Mouse (Mus musculus): ENCODE measurements at regions not wholly inside any gene's neighbourhood (a gene's known extent, or its start where the extent isn't known, plus 50 kb on each side); places are given as distances from the start of the nearest gene placed in this dataset.

DNA sequence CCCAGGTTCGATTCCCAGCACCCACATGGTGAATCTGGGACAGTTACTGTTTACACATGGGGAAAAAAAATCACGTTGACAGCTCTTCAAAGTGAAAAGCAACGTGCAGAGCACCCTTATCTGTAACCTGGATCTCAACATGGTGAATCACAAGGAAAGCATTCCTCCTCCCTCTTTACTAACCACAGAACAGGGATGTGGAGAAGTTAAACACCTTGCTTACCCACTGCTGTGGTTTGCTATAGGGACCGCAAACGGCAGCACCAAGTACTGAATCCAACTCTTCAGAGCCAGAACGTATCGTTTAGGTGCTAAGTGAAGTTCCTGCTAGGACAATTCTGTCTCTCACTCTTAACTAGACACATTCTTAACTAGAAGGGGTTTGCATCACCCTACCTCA lies 210.0 kb downstream of the Sptssa start:
- Histone ChIP-seq H3K27me3 (no peaks in the 10 kb centered on the region), H3K9me3 (no peaks in the 10 kb centered on the region), H3K4me2 (no peak overlapping the region), H3K9ac (no peak overlapping the region), H3K27ac (replicated peaks) (no peak overlapping the region), H3K4me3 (no peak overlapping the region), H3K4me1 (replicated peaks) (peaks cover 31% of the 10 kb centered on the region), H3K36me3 (no peaks in the 10 kb centered on the region)
- ATAC-seq (ENCODE audit: low read depth), result no peak
- WGBS, result 93% methylated on average over 7 of the region's 7 CpGs

DNA sequence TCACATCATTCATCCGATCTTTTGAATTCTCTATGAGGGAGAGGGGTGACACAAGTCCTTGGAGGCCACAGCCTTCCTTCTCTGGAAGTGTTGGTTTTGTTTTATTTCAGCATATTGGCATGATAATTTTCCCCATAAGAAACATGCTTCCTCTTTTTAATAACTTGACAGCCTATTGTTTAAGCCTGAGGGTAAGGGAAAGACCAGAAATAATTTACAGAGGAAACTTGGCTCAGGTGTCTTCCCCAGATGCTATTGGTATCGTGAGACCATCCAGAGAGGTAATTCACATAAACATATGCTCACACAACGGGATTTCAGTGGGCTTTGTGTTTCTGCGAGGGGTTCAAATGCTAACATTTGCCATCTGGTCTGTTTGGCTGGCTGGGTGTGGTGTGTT lies 212.0 kb downstream of the Sptssa start:
- H3K4me1 ChIP-seq (replicated peaks), result peaks cover 20% of the 10 kb centered on the region

DNA sequence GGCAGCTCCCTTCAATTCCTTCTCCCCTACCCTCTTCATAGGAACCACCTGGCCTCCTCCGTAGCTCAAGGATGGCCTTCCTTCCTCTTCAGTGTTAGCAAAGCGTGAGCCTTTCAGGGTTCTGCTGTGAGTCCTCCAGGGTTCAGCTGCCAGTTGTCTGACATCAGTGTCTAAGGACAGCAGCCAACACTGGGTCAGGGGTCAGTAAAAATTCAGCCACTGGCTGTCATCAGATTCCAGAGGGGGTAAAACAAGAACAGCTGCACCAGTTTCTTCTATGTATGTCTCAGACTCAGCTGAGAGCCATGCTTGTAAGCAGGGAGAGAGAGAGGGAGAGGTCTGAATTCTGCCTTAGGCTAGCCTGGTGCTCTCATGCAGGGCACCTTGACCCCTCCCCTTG lies 213.1 kb downstream of the Sptssa start:
- Histone ChIP-seq H3K27me3 (no peaks in the 10 kb centered on the region), H3K27ac (replicated peaks) (no peak overlapping the region), H3K9ac (no peak overlapping the region), H3K36me3 (no peaks in the 10 kb centered on the region), H3K9me3 (no peaks in the 10 kb centered on the region), H3K4me1 (replicated peaks) (peaks cover 19% of the 10 kb centered on the region), H3K4me2 (no peak overlapping the region), H3K4me3 (no peak overlapping the region)
- WGBS, result 76% methylated on average over 2 of the region's 2 CpGs
- no peak for ATAC-seq (ENCODE audit: low read depth)

More for the DNA sequence above, 212.0 kb downstream of the Sptssa start:
- Histone ChIP-seq H3K27me3 (no peaks in the 10 kb centered on the region), H3K4me3 (no peak overlapping the region), H3K9me3 (no peaks in the 10 kb centered on the region), H3K4me2 (no peak overlapping the region), H3K27ac (replicated peaks) (no peak overlapping the region), H3K36me3 (no peaks in the 10 kb centered on the region), H3K9ac (no peak overlapping the region)
- 29% methylated on average over 4 of the region's 4 CpGs for WGBS
- peak; percentile 67 for ATAC-seq (ENCODE audit: low read depth)

DNA sequence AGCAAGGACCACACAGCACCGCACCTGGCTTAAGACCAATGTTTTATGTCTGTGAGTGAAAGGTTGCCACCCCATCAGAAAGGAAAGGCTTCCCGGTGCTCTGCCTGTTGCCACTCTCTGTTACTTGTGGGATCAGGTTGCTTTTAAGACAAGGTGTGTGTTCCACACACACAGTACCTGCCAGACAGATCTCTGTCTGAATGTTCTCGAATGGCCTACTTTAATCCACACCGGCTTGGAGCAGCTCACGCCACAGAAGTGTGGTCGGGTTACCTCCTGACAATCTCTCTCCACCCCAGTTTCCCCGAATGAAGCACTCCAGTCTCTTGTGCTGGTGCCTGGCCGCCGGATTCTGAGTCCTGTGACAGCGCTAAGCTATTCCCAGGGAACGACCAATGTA lies 214.0 kb downstream of the Sptssa start:
- 78% methylated on average over 11 of the region's 11 CpGs for WGBS
- Histone ChIP-seq H3K4me1 (replicated peaks) (peaks cover 19% of the 10 kb centered on the region), H3K27me3 (no peaks in the 10 kb centered on the region), H3K4me2 (no peak overlapping the region), H3K27ac (replicated peaks) (no peak overlapping the region), H3K9me3 (no peaks in the 10 kb centered on the region), H3K36me3 (no peaks in the 10 kb centered on the region), H3K4me3 (no peak overlapping the region), H3K9ac (no peak overlapping the region)
- no peak for ATAC-seq (ENCODE audit: low read depth)

DNA sequence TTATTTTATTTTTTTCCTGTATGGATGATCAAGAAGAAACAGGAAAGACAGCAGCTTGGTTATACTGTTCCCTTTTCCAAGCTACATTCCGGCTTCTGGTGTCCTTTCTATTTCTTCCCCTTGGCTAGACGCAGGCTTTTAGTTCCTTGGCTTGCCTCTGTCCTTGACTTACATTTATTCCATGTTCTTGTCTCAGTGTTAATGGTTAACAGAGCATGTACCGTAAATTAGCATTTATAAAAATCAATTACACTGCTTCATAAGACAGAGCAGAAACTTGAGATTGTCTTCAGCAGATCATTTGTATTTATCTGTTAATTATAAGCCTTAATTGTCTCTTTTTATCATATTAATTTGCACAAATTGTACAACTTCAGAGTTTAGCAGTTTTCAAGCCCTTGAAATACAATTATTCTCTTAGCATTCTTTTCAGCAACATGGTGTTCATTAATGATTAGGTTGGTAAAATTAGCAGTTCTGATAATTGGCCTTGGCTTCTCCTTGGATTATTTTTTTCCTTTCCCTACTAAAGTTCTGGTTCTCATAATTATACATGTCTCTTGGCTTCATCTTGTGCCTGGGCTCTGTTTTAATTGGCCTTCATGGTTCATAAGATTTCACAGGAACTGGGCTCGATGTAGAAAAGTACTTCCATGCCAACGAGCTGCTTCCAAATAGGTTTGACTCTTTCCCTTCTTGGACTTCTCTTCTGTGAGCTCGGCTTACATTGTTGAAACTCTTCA lies 215.4 kb downstream of the Sptssa start:
- no peak overlapping the region for H3K9ac ChIP-seq
- 87% methylated on average over 6 of the region's 6 CpGs for WGBS
- ATAC-seq (ENCODE audit: low read depth), result no peak
- H3K4me3 ChIP-seq, result no peak overlapping the region
- H3K9me3 ChIP-seq, result no peaks in the 10 kb centered on the region
- H3K36me3 ChIP-seq, result no peaks in the 10 kb centered on the region
- no peak overlapping the region for H3K4me2 ChIP-seq
- peaks cover 19% of the 10 kb centered on the region for H3K4me1 ChIP-seq (replicated peaks)
- H3K27me3 ChIP-seq, result no peaks in the 10 kb centered on the region
- H3K27ac ChIP-seq (replicated peaks), result no peak overlapping the region

DNA sequence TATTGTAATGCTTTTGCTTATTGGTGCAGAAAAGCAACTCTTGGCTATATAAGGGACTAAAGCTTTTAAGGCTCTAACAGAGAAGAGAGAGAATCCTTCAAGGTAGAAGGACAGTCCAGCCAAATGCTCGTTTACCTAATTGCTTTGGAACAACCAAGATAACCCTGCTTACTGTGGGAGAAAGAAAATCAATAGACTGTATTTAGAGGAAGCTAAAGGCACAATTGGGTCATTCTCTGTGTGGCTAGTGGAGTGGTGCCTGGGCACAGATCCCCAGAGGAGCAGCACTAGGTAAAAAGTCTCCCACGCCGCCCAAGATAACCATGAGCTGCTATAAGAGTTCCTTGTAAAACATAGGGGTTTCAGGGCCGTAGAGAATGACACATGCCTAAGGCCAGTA lies 217.6 kb downstream of the Sptssa start:
- H3K9me3 ChIP-seq, result no peaks in the 10 kb centered on the region
- no peak overlapping the region for H3K4me2 ChIP-seq
- H3K36me3 ChIP-seq, result no peaks in the 10 kb centered on the region
- WGBS, result 76% methylated on average over 4 of the region's 4 CpGs
- H3K9ac ChIP-seq, result no peak overlapping the region
- ATAC-seq (ENCODE audit: low read depth), result no peak
- H3K4me3 ChIP-seq, result no peak overlapping the region
- no peak overlapping the region for H3K27ac ChIP-seq (replicated peaks)
- no peaks in the 10 kb centered on the region for H3K27me3 ChIP-seq
- H3K4me1 ChIP-seq (replicated peaks), result 0 out of 2 replicates have a peak, but pooled peaks cover 7% of the 10 kb centered on the region

DNA sequence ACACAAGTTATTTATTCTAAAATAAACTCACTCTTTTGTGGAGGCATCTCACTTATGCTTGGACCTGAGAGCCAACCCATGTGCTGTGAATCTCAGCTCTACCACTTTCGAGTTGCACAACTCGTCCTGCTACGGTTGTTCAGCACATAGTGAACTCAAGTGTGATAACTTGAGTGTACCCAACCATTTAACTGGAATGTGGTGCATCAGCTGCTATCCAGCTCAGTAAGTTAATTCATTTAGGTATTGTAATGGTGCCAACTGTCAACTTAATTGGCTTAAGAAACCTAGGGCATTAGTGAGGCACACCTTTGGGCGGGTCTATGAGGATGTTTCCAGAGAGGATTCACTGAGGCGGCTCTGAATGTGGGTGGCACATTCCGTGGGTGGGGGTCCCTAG lies 221.6 kb upstream of the Egln3 start:
- 85% methylated on average over 6 of the region's 6 CpGs for WGBS
- H3K9ac ChIP-seq, result no peak overlapping the region
- H3K27ac ChIP-seq (replicated peaks), result no peak overlapping the region
- H3K4me2 ChIP-seq, result no peak overlapping the region
- H3K4me1 ChIP-seq (replicated peaks), result no peaks in the 10 kb centered on the region
- no peak for ATAC-seq (ENCODE audit: low read depth)
- no peaks in the 10 kb centered on the region for H3K36me3 ChIP-seq
- H3K27me3 ChIP-seq, result no peaks in the 10 kb centered on the region
- H3K4me3 ChIP-seq, result no peak overlapping the region
- H3K9me3 ChIP-seq, result no peaks in the 10 kb centered on the region

DNA sequence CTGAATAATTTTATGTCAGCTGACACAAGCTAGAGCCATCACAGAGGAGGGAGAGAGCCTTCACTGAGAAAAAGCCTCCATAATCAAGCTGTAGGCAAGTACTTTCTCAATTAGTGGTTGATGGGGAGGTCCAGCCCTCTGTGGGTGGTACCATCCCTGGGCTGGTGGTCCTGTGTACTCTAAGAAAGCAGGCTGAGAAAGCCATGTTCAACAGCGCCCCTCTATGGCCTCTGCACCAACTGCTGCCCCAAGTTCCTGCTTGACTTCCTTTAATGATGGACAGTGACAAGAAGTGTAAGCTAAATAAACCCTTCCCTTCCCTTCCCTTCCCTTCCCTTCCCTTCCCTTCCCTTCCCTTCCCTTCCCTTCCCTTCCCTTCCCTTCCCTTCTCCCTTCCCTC lies 211.2 kb upstream of the Egln3 start:
- Histone ChIP-seq H3K9me3 (no peaks in the 10 kb centered on the region), H3K4me3 (no peak overlapping the region), H3K27me3 (no peaks in the 10 kb centered on the region), H3K36me3 (no peaks in the 10 kb centered on the region), H3K27ac (replicated peaks) (no peak overlapping the region), H3K4me2 (no peak overlapping the region), H3K9ac (no peak overlapping the region), H3K4me1 (replicated peaks) (peaks cover 6% of the 10 kb centered on the region)
- WGBS, result 50% methylated on average over 1 of the region's 1 CpGs
- no peak for ATAC-seq (ENCODE audit: low read depth)

DNA sequence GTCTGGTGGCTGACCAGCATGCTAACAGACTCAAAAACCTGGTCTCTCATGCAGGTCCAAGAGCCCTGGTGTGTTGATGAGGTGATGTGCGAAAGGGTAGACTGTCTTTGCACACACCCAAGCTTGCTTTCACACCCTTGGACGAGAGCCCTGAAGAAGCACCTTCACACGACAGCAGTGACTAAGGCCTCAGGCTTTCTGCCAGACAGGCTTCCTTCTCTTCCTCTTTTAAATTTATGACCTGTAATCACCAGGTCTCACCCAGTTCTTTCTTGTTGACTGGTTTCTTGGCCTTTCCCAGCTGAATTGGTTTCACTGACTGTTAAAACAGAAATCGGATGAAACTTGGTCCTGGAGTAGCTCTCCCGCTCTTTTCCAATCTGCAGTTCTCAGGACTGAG lies 210.5 kb upstream of the Egln3 start:
- ATAC-seq (ENCODE audit: low read depth), result no peak
- no peaks in the 10 kb centered on the region for H3K27me3 ChIP-seq
- no peak overlapping the region for H3K4me2 ChIP-seq
- no peak overlapping the region for H3K27ac ChIP-seq (replicated peaks)
- peaks cover 7% of the 10 kb centered on the region for H3K4me1 ChIP-seq (replicated peaks)
- H3K9ac ChIP-seq, result no peak overlapping the region
- WGBS, result 62% methylated on average over 5 of the region's 5 CpGs
- H3K36me3 ChIP-seq, result no peaks in the 10 kb centered on the region
- no peaks in the 10 kb centered on the region for H3K9me3 ChIP-seq
- H3K4me3 ChIP-seq, result no peak overlapping the region

DNA sequence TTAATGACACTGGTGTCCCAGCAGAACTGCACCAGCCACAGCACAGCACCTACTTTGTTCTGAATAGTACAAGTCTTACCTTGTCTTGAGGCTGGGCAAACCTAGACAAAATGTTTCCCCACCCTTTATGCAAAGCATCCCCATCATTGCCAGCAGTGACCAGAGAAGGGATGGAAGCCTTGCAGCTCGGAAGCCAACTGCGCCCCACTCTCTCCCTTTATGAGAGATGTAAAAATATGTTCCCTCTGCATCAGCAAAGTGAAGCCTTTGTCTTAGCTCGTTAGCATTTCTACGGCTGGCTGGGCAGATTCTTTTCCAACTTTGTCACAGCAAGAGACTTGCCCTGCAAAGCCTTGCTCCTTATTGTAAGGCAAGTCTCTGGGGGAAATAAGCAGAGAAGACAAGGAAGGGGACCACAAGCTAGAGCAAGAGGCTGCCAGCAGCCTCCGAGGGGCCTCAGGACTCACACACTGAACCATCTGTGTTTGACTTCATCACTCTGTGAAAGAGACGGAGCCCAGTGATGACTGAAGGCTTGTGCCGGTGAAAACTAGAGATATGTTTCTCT lies 206.5 kb upstream of the Egln3 start:
- 35% methylated on average over 7 of the region's 7 CpGs for WGBS
- Histone ChIP-seq H3K9ac (no peak overlapping the region), H3K4me2 (no peak overlapping the region), H3K27me3 (no peaks in the 10 kb centered on the region), H3K4me1 (replicated peaks) (peaks cover 7% of the 10 kb centered on the region), H3K9me3 (no peaks in the 10 kb centered on the region), H3K4me3 (no peak overlapping the region), H3K36me3 (no peaks in the 10 kb centered on the region), H3K27ac (replicated peaks) (no peak overlapping the region)
- ATAC-seq (ENCODE audit: low read depth), result no peak

DNA sequence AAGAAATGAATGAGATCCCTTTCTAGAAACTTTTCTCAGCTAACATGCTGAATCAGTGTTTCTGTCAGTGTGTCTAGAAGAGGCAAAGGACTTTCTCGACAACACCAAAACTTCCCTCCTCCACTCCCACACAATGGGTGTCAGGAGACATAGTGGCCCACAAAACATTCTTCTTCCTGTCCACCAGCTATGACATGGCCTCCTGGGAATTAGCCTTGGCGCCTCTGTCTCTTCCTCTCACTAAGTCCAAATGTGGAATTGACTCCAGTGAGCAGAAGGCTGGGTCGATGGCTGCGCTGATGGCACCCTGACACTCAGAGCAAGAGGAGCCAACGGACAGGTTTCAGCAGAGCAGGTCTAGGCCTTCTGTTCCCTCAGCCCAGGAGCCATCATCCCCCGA lies 205.2 kb upstream of the Egln3 start:
- no peak overlapping the region for H3K4me2 ChIP-seq
- no peaks in the 10 kb centered on the region for H3K27me3 ChIP-seq
- no peak overlapping the region for H3K27ac ChIP-seq (replicated peaks)
- 88% methylated on average over 6 of the region's 6 CpGs for WGBS
- H3K4me1 ChIP-seq (replicated peaks), result peaks cover 7% of the 10 kb centered on the region
- no peak for ATAC-seq (ENCODE audit: low read depth)
- no peaks in the 10 kb centered on the region for H3K36me3 ChIP-seq
- H3K9me3 ChIP-seq, result no peaks in the 10 kb centered on the region
- no peak overlapping the region for H3K9ac ChIP-seq
- no peak overlapping the region for H3K4me3 ChIP-seq

DNA sequence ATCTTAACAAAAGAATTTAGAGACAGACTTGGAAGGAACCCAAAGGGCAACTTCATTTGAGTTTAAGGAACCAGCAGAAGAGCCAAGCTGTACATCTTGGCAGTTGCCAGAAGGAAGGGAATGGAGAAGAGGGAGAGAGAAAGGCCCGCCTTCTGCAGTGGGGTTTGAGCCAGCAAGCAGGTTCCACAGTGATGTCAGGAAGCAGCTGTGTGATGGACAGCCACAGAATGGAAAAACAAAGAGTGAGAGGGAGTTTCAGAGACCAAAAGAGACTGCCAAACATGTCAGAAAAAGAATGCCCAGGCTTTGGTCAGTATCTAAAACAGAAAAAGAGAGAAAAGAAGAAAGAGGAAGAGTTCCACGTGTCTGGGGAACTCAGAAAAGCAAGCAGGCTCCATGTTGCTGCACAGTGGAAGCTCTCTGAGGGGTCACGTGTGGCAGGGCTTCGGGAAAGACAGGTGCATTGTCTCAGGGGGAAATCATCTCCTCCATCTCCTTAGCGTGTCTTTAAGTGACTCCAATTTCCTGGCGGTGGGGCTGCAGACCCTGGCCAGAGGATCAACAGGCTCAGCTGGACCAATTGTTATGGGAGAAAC lies 203.7 kb upstream of the Egln3 start:
- no peak overlapping the region for H3K4me3 ChIP-seq
- no peak for ATAC-seq (ENCODE audit: low read depth)
- no peak overlapping the region for H3K9ac ChIP-seq
- WGBS, result 78% methylated on average over 6 of the region's 6 CpGs
- no peak overlapping the region for H3K27ac ChIP-seq (replicated peaks)
- H3K27me3 ChIP-seq, result no peaks in the 10 kb centered on the region
- no peak overlapping the region for H3K4me2 ChIP-seq
- H3K9me3 ChIP-seq, result no peaks in the 10 kb centered on the region
- peaks cover 7% of the 10 kb centered on the region for H3K4me1 ChIP-seq (replicated peaks)
- H3K36me3 ChIP-seq, result no peaks in the 10 kb centered on the region

DNA sequence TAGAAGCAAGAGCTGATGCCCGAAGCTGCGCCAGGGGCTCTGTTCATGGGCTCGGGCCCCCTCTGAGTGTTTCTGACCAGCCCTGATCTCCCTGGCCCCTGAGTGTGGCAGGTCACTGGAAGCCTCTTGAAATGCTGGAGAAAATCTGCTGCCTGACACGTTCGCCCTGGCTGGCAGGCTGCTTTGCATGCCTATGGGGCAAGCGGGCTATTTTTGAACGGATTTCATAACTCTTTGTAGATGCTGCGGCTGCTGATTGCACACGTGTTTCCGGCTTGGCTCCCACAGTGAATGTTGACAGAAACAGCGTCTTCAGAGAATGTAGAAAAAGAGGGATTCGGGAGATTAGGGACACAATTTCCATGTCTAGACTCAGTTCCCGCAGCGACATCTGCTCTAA lies 201.4 kb upstream of the Egln3 start:
- ATAC-seq (ENCODE audit: low read depth), result no peak
- WGBS, result 74% methylated on average over 14 of the region's 14 CpGs
- H3K4me2 ChIP-seq, result no peak overlapping the region
- H3K27ac ChIP-seq (replicated peaks), result no peak overlapping the region
- no peaks in the 10 kb centered on the region for H3K36me3 ChIP-seq
- peaks cover 3% of the 10 kb centered on the region for H3K4me1 ChIP-seq (replicated peaks)
- no peak overlapping the region for H3K9ac ChIP-seq
- no peaks in the 10 kb centered on the region for H3K27me3 ChIP-seq
- no peaks in the 10 kb centered on the region for H3K9me3 ChIP-seq
- no peak overlapping the region for H3K4me3 ChIP-seq
